In the genomic region with DNA sequence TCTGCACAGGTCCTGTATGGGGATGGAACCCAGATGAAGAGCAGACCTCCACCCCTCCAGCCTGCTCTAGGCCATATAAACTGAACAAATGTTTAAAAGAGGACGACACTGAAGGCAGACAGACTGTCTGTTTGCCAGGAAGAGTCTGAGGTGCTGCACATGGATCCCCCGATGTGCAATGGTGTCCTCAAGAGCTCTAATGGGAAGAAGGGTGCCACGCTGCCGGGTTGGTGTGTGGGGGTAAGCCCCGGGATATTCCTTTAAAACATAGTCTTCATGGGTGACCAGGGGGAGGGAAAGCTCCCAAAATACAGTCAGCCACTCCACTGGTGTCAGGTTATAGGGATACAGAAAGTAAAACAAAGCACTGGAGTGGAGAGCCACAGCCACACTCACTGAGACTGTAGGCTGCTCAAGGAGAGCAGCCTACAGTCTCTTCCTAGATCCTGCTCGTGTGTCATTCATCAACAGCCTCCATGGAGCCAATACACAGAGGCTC, we compare ENCODE assay signal across 11 mouse cellular contexts. TPM values are rescaled to one million over a fixed set of nuclear protein-coding genes. Genes with fewer than 3 reads are reported as not detected.
DNase-seq lines count a peak whose midpoint lies in the region; ATAC-seq and TF ChIP-seq lines count a peak whose summit lies in the region.
"Had no signal": no experiment of that assay in that cellular context is flagged by ENCODE, and none has a peak within 500 bp of the region (broad histone marks: within the 10 kb centered on the region; RNA-seq: fewer than 3 reads in every experiment).

No protein-coding gene starts in this region.

- peak; percentile 94 for DNase-seq in heart, adult 11 months
- no peak for DNase-seq in heart, adult 9 months (ENCODE audit: low spot score in 2 of 2)
- peak; percentile 7 for DNase-seq in lung, embryonic 14.5 days
- no peak for DNase-seq in lung, postnatal 4 days
- no peak for DNase-seq in spleen, postnatal 10 days (ENCODE audit: low spot score in 2 of 2)
- DNase-seq: gastrocnemius, postnatal 10 days; kidney, adult 9 months had no signal

- no peak overlapping the region for H3ac ChIP-seq in myocyte (ENCODE audit: control insufficient read depth, insufficient read length)

- H3K9me3 ChIP-seq in lung, embryonic 14.5 days (ENCODE audit: low read depth, low read length): no peaks in the 10 kb centered on the region

- H3K79me2 ChIP-seq in myocyte (ENCODE audit: control insufficient read depth, insufficient read depth): no peaks in the 10 kb centered on the region

- WGBS in lung, embryonic 14.5 days: 59% methylated on average over 6 of the region's 6 CpGs

- no peak for TF ChIP-seq CTCF in lung, embryonic 14.5 days (IDR thresholded peaks at IDR 0.05; ENCODE audit: low read depth)
- no peak for TF ChIP-seq CTCF in embryonic fibroblast, embryonic 13.5 days (IDR thresholded peaks at IDR 0.05; ENCODE audit: borderline replicate concordance, insufficient read depth, low read length)

- TF ChIP-seq POLR2A in embryonic fibroblast, embryonic 13.5 days (IDR thresholded peaks at IDR 0.05; ENCODE audit: low read depth, low read length): no peak
- no peak for TF ChIP-seq POLR2A in myocyte (IDR thresholded peaks at IDR 0.05; ENCODE audit: insufficient read length, low read depth)

- H3K27me3 ChIP-seq in lung, embryonic 14.5 days (ENCODE audit: insufficient read depth, low read length): no peaks in the 10 kb centered on the region
- no peaks in the 10 kb centered on the region for H3K27me3 ChIP-seq in myocyte (ENCODE audit: control insufficient read depth, insufficient read depth, insufficient read length)

- H3K4me3 ChIP-seq in lung, embryonic 14.5 days (ENCODE audit: low read depth, low read length): no peak overlapping the region
- H3K4me3 ChIP-seq in embryonic fibroblast, embryonic 13.5 days (ENCODE audit: insufficient read depth, low read length): no peak overlapping the region
- no peak overlapping the region for H3K4me3 ChIP-seq in myocyte

- peak overlapping the region; percentile 32 for H3K4me2 ChIP-seq in lung, embryonic 14.5 days
- peak overlapping the region; percentile 68 for H3K4me2 ChIP-seq in myocyte (ENCODE audit: low read depth)

- ATAC-seq in lung, embryonic 14.5 days (ENCODE audit: insufficient read depth): no peak
- ATAC-seq in megakaryocyte-erythroid progenitor cell, adult 5-6 weeks (replicated peaks; ENCODE audit: low FRiP score, low TSS enrichment, poor library complexity, severe bottlenecking): no peak

- no peak overlapping the region for H3K9ac ChIP-seq in lung, embryonic 14.5 days

- H3K27ac ChIP-seq in lung, embryonic 14.5 days (ENCODE audit: low read depth): peak overlapping the region; percentile 85
- H3K27ac ChIP-seq in embryonic fibroblast, embryonic 13.5 days (ENCODE audit: insufficient read depth, low read length): 0 out of 2 replicates have a peak overlapping the region, but pooled peaks have one; percentile 42

- no peaks in the 10 kb centered on the region for H3K36me3 ChIP-seq in lung, embryonic 14.5 days (ENCODE audit: insufficient read depth)
- no peaks in the 10 kb centered on the region for H3K36me3 ChIP-seq in myocyte (ENCODE audit: control insufficient read depth, insufficient read depth)

- peaks cover 27% of the 10 kb centered on the region for H3K4me1 ChIP-seq in lung, embryonic 14.5 days (ENCODE audit: insufficient read depth)
- peaks cover 45% of the 10 kb centered on the region for H3K4me1 ChIP-seq in embryonic fibroblast, embryonic 13.5 days (ENCODE audit: control insufficient read depth, insufficient read depth, low read length)

TF ChIP-seq in myocyte, 11 proteins besides CTCF, POLR2A, EP300 and RAD21:
- no peak for TF ChIP-seq REST (IDR thresholded peaks at IDR 0.05; ENCODE audit: insufficient read depth, insufficient read length)
- TF ChIP-seq CEBPB (IDR thresholded peaks at IDR 0.05; ENCODE audit: insufficient read depth, poor library complexity, severe bottlenecking): no peak
- TF ChIP-seq SRF (IDR thresholded peaks at IDR 0.05; ENCODE audit: control insufficient read depth, insufficient read length, low read depth): no peak
TF ChIP-seq in myocyte: peak in this region for 0.

RNA-seq across cellular contexts. Expression of a gene that starts 18.2 kb away (rescaled TPM):
- polyA plus RNA-seq in lung, embryonic 14.5 days (2014; fragmentation: Nextera tagmentation; extraction: Ambion mirVana): 16.4 and 16.9 TPM in 2 replicates
- polyA plus RNA-seq in embryonic fibroblast, embryonic 13.5 days (2011; ENCODE audit: insufficient read length, low read depth, missing spikeins): 58.5 and 77.0 TPM in 2 replicates
- polyA plus RNA-seq in myocyte (2012; fragmentation: generic; extraction: Trizol): 4.9 TPM
- total RNA-seq in megakaryocyte-erythroid progenitor cell, adult 5-6 weeks (2014; fragmentation: Nextera tagmentation): 8.4 and 13.4 TPM in 2 replicates
- 12.5 and 18.7 TPM in 2 replicates for total RNA-seq in megakaryocyte-erythroid progenitor cell, adult 5-6 weeks (2017)

RNA-seq across cellular contexts. Expression of a gene that starts 47.8 kb away (rescaled TPM):
- not detected in 2 replicates for polyA plus RNA-seq in lung, embryonic 14.5 days (2014; fragmentation: Nextera tagmentation; extraction: Ambion mirVana)
- polyA plus RNA-seq in embryonic fibroblast, embryonic 13.5 days (2011; ENCODE audit: insufficient read length, low read depth, missing spikeins): not detected in 2 replicates
- polyA plus RNA-seq in myocyte (2012; fragmentation: generic; extraction: Trizol): not detected
- total RNA-seq in megakaryocyte-erythroid progenitor cell, adult 5-6 weeks (2014; fragmentation: Nextera tagmentation): not detected in 2 replicates
- total RNA-seq in megakaryocyte-erythroid progenitor cell, adult 5-6 weeks (2017): not detected in 2 replicates
- total RNA-seq: gastrocnemius, postnatal 10 days; left cerebral cortex, postnatal 25 days had no signal

Comparison
In these comparisons a context has a peak if more than half of its experiments do, and no peak if none do; other contexts are left out.
1. DNase-seq: peak in heart, adult 11 months (single experiment) and lung, embryonic 14.5 days (single experiment); none in heart, adult 9 months (0 of 2), lung, postnatal 4 days (0 of 2) and spleen, postnatal 10 days (0 of 2).